Mouse (Mus musculus): ENCODE measurements around the gene Ly6g6f.
A peak's percentile ranks its signal among the peaks of the same experiment; 100 is the strongest.

Gene Ly6g6f

GRCm38 (mm10) chr17:35105740-35106389 lies 20.5 kb upstream of the Ly6g6f start:
- no peak for DNase-seq (ENCODE audit: low spot score in 2 of 2)

GRCm38 (mm10) chr17:35104754-35105153 lies 19.3 kb upstream of the Ly6g6f start:
- no peak for DNase-seq (ENCODE audit: low spot score in 2 of 2)

- DNase-seq (ENCODE audit: low spot score in 2 of 2) = no peak
These were observed 18.7 kb upstream of the Ly6g6f start for GRCm38 (mm10) chr17:35104079-35104478.

- DNase-seq (ENCODE audit: low spot score in 2 of 2) = no peak
These were observed 17.8 kb upstream of the Ly6g6f start for GRCm38 (mm10) chr17:35103221-35103690.

GRCm38 (mm10) chr17:35102299-35102698 lies 16.9 kb upstream of the Ly6g6f start:
- no peak for DNase-seq (ENCODE audit: low spot score in 2 of 2)

- DNase-seq (ENCODE audit: low spot score in 2 of 2) = no peak
These were observed 15.8 kb upstream of the Ly6g6f start for GRCm38 (mm10) chr17:35101161-35101560.

- DNase-seq (ENCODE audit: low spot score in 2 of 2) = no peak
These were observed 14.9 kb upstream of the Ly6g6f start for GRCm38 (mm10) chr17:35100196-35100765.

GRCm38 (mm10) chr17:35097164-35097655 lies 11.8 kb upstream of the Ly6g6f start:
- no peak for DNase-seq (ENCODE audit: low spot score in 2 of 2)

- no peak for DNase-seq (ENCODE audit: low spot score in 2 of 2)
These were observed 11.2 kb upstream of the Ly6g6f start for GRCm38 (mm10) chr17:35096597-35096996.

GRCm38 (mm10) chr17:35094475-35095365 lies 9.3 kb upstream of the Ly6g6f start:
- no peak for DNase-seq (ENCODE audit: low spot score in 2 of 2)

GRCm38 (mm10) chr17:35092403-35093198 lies 7.2 kb upstream of the Ly6g6f start:
- no peak for DNase-seq (ENCODE audit: low spot score in 2 of 2)

GRCm38 (mm10) chr17:35090166-35090932 lies 4.9 kb upstream of the Ly6g6f start:
- DNase-seq (ENCODE audit: low spot score in 2 of 2) = no peak

- peak; percentile 88 to 93 for DNase-seq (ENCODE audit: low spot score in 2 of 2)
These were observed 3.6 kb upstream of the Ly6g6f start, which contains the start of gene Abhd16a for GRCm38 (mm10) chr17:35088825-35089644. Abhd16a (plus strand) TSS chr17:35089263.

- no peak for DNase-seq (ENCODE audit: low spot score in 2 of 2)
These were observed 2.7 kb upstream of the Ly6g6f start for GRCm38 (mm10) chr17:35088151-35088550.

GRCm38 (mm10) chr17:35083929-35084497 lies 1.4 kb downstream of the Ly6g6f start:
- no peak for DNase-seq (ENCODE audit: low spot score in 2 of 2)

GRCm38 (mm10) chr17:35082841-35083576 lies 2.4 kb downstream of the Ly6g6f start:
- no peak for DNase-seq (ENCODE audit: low spot score in 2 of 2)

GRCm38 (mm10) chr17:35080710-35081109 lies 4.7 kb downstream of the Ly6g6f start:
- no peak for DNase-seq (ENCODE audit: low spot score in 2 of 2)

- DNase-seq (ENCODE audit: low spot score in 2 of 2) = no peak
These were observed 5.2 kb downstream of the Ly6g6f start for GRCm38 (mm10) chr17:35080248-35080647.

- no peak for DNase-seq (ENCODE audit: low spot score in 2 of 2)
These were observed 5.6 kb downstream of the Ly6g6f start for GRCm38 (mm10) chr17:35079778-35080177.
